Mouse (Mus musculus): ENCODE results near the gene Wdr20.

GRCm38 (mm10) chr12:110771961-110772360, 34.2 kb downstream of the Wdr20 start:
- TF ChIP-seq CTCF (IDR thresholded peaks at IDR 0.05; ENCODE audit: low read depth, low read length) (no peak), GATA1 (IDR thresholded peaks at IDR 0.05; ENCODE audit: borderline replicate concordance, low read length) (no peak), POLR2AphosphoS5 (IDR thresholded peaks at IDR 0.05; ENCODE audit: insufficient replicate concordance, low read depth, low read length) (no peak)
